Mouse (Mus musculus) forebrain, embryonic 13.5 days (tissue): Measurements from ENCODE around the gene Sars. TPM values are rescaled to one million over a fixed set of nuclear protein-coding genes. Genes with fewer than 3 reads are reported as not detected.

Experiments
- ATAC-seq: fragments of 200-750 bp; cut with Nextera tagmentation; 2 replicates; pipeline ENCODE4 v1.8.0; 2017
- H3K27ac ChIP-seq: fragments of 300-500 bp; sonication (generic); 2 replicates; pipeline ENCODE4 v1.5.1; 2015; ENCODE audit warnings: inconsistent platforms, mild to moderate bottlenecking, moderate library complexity
- H3K27me3 ChIP-seq: fragments of 300-500 bp; sonication (generic); 2 replicates; pipeline ENCODE4 v1.6.1; 2015; ENCODE audit warnings: mild to moderate bottlenecking, inconsistent platforms
- H3K36me3 ChIP-seq: fragments of 300-500 bp; sonication (generic); 2 replicates; pipeline ENCODE4 v1.6.1; 2015; ENCODE audit warnings: mild to moderate bottlenecking, inconsistent platforms; ENCODE audit not compliant: poor library complexity, severe bottlenecking
- H3K4me1 ChIP-seq: fragments of 300-500 bp; sonication (generic); 2 replicates; pipeline ENCODE4 v1.6.1; 2015; ENCODE audit warnings: inconsistent platforms
- H3K4me2 ChIP-seq: fragments of 300-500 bp; sonication (generic); 2 replicates; pipeline ENCODE4 v1.6.1; 2015; ENCODE audit warnings: inconsistent platforms, mild to moderate bottlenecking, moderate library complexity
- H3K4me3 ChIP-seq: fragments of 300-500 bp; sonication (generic); 2 replicates; pipeline ENCODE4 v1.5.1; 2015; ENCODE audit warnings: mild to moderate bottlenecking, inconsistent platforms
- H3K9ac ChIP-seq: fragments of 300-500 bp; sonication (generic); 2 replicates; pipeline ENCODE4 v1.6.1; 2015; ENCODE audit warnings: mild to moderate bottlenecking, inconsistent platforms
- H3K9me3 ChIP-seq: fragments of 300-500 bp; sonication (generic); replicated peaks from 2 replicates; pipeline ENCODE4 v1.6.1; 2016; ENCODE audit warnings: inconsistent platforms
- WGBS: fragments of 180-500 bp; shearing (Covaris S2); methylation state at CpG from one replicate; pipeline ENCODE4 v1.1.7; 2015; 5-methylcytosine and 5-hydroxymethylcytosine counted together
- polyA plus RNA-seq: library from polyadenylated mRNA; unstranded; fragments of >200 nt; fragmentation: Nextera tagmentation; extraction: Ambion mirVana; gene quantifications from 2 replicates; pipeline ENCODE4 v1.2.1, GENCODE M21; 2015

Sars gene
- polyA plus RNA-seq, 1 experiment from 2014 or later = 196 TPM

DNA sequence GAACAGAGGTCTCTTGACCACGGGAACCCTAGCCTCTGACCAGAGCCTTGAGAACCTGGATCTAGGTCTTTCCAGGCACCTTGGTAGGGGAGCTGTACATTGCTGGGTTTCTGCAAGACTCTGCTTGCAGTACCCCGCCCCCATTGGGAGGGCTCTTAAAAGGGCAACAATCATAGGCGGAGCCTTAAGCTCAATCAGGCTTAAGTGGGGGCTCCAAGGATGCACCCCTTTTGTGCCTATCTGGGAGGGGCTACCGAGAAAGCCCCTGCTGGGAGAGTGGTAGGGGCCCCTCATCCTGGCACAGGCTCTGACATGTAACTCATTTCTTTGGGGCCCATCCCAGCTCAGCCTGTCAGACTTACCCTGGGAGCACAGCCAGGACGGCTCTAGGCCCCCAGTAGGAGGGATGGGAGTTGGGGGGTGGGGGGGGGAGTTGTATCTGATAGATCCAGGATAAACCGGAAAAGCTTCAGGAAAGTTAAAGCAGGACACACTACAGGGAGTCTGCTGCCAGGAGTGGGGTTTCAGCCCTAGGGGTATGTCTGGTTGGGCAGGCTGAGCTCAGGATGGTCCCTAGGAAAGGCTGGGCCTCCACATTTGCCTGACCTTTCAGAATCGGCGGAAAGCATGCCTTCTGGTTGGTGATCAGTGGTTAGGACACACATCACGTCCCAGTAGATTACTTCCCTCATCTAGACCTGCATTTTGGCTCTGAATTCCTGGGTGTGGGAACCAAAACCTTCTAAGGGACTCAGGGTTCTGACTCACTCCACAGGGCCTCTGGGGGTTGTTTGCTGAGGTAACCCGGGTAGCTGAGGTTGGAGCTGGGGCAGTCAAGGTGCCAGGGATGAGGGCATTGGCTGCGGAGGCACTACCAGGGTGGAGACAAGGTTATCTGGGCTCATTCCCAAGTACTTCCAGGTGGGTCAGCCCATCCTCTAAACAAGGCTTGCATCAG, 20.9 kb downstream of the Sars start:
- Histone ChIP-seq H3K27me3 (no peaks in the 10 kb centered on the region), H3K4me3 (peak overlapping the region; percentile 28), H3K36me3 (peaks cover 42% of the 10 kb centered on the region), H3K27ac (peak overlapping the region; percentile 77), H3K9me3 (no peaks in the 10 kb centered on the region), H3K9ac (peak overlapping the region; percentile 60), H3K4me2 (peak overlapping the region; percentile 57), H3K4me1 (peaks cover 42% of the 10 kb centered on the region)
- peak; percentile 86 for ATAC-seq
- WGBS = 22% methylated on average over 11 of the region's 11 CpGs

DNA sequence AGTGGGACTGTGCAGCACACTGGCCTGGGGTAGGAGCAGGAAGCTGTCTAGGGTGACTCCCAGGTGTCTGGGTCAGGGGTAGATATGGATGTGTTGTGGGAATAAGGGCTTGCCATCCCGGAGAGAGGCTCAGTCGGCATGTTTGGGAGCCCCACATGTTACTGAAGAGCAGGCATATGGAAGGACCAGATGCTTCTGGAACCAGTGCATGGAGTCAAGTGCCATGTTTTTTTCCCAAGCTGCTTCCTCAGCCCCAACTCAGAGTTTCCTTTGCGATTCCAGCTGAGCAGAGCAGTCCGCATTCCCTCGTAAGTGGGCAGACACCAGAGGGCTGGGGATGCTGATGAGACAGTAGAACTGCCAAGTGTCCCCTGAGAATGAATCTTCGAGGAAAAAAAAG, 22.0 kb downstream of the Sars start:
- H3K9me3 ChIP-seq = no peaks in the 10 kb centered on the region
- H3K4me1 ChIP-seq = peaks cover 42% of the 10 kb centered on the region
- H3K9ac ChIP-seq = peak overlapping the region; percentile 60
- peak overlapping the region; percentile 77 for H3K27ac ChIP-seq
- peak; percentile 40; the same call in 1 of the 2 replicates for ATAC-seq
- peak overlapping the region; percentile 57 for H3K4me2 ChIP-seq
- H3K4me3 ChIP-seq = no peak overlapping the region
- no peaks in the 10 kb centered on the region for H3K27me3 ChIP-seq
- peaks cover 31% of the 10 kb centered on the region for H3K36me3 ChIP-seq
- WGBS = 40% methylated on average over 6 of the region's 6 CpGs

GRCm38 (mm10) chr3:108415831-108416223, 29.2 kb downstream of the Sars start:
- peak overlapping the region; percentile 94 for H3K4me2 ChIP-seq
- ATAC-seq = peak; percentile 90
- peaks cover 42% of the 10 kb centered on the region for H3K4me1 ChIP-seq
- peak overlapping the region; percentile 92 for H3K27ac ChIP-seq
- WGBS = under 1% methylated on average over 38 of the region's 48 CpGs
- H3K9ac ChIP-seq = peak overlapping the region; percentile 98
- peak overlapping the region; percentile 95 for H3K4me3 ChIP-seq
- peaks cover 10% of the 10 kb centered on the region; the same call in 1 of the 2 replicates for H3K27me3 ChIP-seq
- H3K9me3 ChIP-seq = peaks cover 18% of the 10 kb centered on the region
- peaks cover 33% of the 10 kb centered on the region for H3K36me3 ChIP-seq

DNA sequence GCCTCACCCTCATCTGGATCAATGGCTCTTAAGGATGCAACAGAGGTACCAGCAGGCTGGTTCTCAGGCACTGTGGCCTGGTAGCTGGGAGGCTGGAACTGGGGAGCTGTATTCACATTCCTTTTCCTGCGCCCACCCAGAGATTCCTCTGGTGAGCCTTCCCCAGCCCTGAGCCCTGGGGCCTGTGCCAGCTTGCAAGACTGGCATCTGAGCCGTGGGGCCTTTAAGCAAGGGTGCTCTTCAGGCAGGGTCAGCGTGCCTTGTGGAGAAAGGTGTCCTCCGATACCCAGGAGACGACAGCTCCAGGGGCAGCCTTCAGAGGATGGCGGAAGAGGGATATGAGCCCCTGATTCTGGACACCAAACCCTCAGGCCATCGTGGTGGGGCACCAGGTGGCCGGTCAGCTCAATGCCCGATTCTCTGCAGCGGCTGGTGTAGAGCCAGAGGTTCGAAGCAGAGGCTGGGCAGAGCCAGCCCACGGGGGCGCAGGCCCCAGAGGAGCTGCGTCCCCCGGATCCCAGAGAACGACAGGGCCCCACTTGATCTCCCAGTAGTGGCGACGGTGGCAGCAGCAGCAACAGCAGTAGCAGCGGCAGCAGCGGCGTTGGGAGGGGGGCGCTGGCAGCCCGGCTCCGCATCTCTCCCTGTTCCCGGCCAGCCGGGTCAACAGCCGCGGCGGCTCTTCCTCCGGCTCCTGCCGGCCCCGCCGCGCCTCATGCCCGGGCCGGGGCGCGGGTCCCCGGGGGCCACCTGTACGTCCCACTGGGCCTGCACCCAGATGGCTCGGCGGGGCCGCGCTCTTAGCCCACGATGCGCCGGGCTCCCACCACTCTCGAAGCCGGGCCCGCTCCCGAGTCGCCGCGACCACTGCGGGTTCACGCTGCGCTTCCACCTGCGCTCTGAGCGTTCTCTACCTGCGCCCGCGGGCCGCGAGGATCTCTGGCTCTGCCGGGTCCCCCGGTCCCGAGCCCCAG, 29.9 kb downstream of the Sars start, which contains the start of gene Celsr2:
Gene Celsr2, minus strand, starts transcription at position 696 of the 974 bp plus-strand sequence.
- H3K36me3 ChIP-seq = peaks cover 33% of the 10 kb centered on the region
- H3K27me3 ChIP-seq = peaks cover 10% of the 10 kb centered on the region; the same call in 1 of the 2 replicates
- H3K4me1 ChIP-seq = peaks cover 48% of the 10 kb centered on the region
- H3K9me3 ChIP-seq = peaks cover 18% of the 10 kb centered on the region
- peak within 1 kb of the TSS; percentile 95 for H3K4me3 ChIP-seq
- peak within 1 kb of the TSS; percentile 92 for H3K27ac ChIP-seq
- WGBS = 3% methylated on average over 66 of the region's 67 CpGs
- peak; percentile 25 for ATAC-seq
- peak within 1 kb of the TSS; percentile 98 for H3K9ac ChIP-seq
- peak within 1 kb of the TSS; percentile 94 for H3K4me2 ChIP-seq

DNA sequence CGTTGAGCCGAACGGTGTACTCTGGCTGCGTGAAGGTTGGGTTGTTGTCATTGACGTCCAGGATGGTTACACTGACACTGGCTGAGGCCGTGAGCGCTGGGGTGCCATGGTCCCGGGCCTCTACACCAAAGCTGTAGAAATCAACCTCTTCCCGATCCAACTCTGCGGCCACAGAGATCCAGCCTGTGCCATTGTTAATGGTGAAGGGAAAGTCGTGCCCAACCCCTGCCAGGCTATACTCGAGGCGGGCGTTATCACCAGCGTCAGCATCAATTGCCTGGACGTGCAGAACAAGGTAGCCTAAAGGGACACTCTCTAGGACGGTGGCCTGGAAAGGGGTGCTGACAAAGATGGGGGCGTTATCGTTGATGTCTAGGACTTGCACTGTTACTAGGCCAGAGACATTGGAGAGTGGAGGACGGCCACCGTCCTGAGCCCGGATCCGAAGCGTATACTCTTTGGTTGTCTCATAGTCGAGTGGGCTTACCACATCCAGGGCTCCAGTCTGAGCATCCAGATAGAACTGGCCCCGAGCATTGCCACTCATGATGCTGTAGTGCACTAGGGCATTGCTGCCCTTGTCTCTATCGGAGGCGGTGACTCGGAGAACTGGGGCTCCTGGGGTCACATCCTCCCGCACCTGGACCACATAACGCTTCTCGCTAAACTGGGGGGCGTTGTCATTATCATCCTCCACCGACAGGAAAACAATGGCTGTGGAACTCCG, 31.2 kb downstream of the Sars start:
- no peak for ATAC-seq
- peak overlapping the region; percentile 95; the same call in 1 of the 2 replicates for H3K4me3 ChIP-seq
- H3K36me3 ChIP-seq = peaks cover 36% of the 10 kb centered on the region
- WGBS = 97% methylated on average over 35 of the region's 35 CpGs
- H3K9ac ChIP-seq = no peak overlapping the region
- H3K9me3 ChIP-seq = peaks cover 18% of the 10 kb centered on the region
- H3K4me1 ChIP-seq = peaks cover 62% of the 10 kb centered on the region
- H3K4me2 ChIP-seq = peak overlapping the region; percentile 94
- H3K27me3 ChIP-seq = peaks cover 10% of the 10 kb centered on the region; the same call in 1 of the 2 replicates
- no peak overlapping the region for H3K27ac ChIP-seq

GRCm38 (mm10) chr3:108411754-108412121, 33.3 kb downstream of the Sars start:
- H3K4me1 ChIP-seq = peaks cover 73% of the 10 kb centered on the region
- peaks cover 55% of the 10 kb centered on the region for H3K36me3 ChIP-seq
- peaks cover 18% of the 10 kb centered on the region for H3K9me3 ChIP-seq
- H3K27me3 ChIP-seq = 0 out of 2 replicates have a peak, but pooled peaks cover 3% of the 10 kb centered on the region
- H3K9ac ChIP-seq = peak overlapping the region; percentile 80
- ATAC-seq = peak; percentile 71
- WGBS = 22% methylated on average over 8 of the region's 8 CpGs
- peak overlapping the region; percentile 87 for H3K4me2 ChIP-seq
- peak overlapping the region; percentile 98 for H3K27ac ChIP-seq
- peak overlapping the region; percentile 43 for H3K4me3 ChIP-seq

- H3K4me1 ChIP-seq = peaks cover 76% of the 10 kb centered on the region
- H3K9ac ChIP-seq = peak overlapping the region; percentile 80
- peak overlapping the region; percentile 87 for H3K4me2 ChIP-seq
- peaks cover 18% of the 10 kb centered on the region for H3K9me3 ChIP-seq
- WGBS = 16% methylated on average over 5 of the region's 5 CpGs
- ATAC-seq = peak; percentile 3; the same call in 1 of the 2 replicates
- H3K27me3 ChIP-seq = no peaks in the 10 kb centered on the region
- H3K36me3 ChIP-seq = peaks cover 60% of the 10 kb centered on the region
- H3K4me3 ChIP-seq = peak overlapping the region; percentile 43
- H3K27ac ChIP-seq = peak overlapping the region; percentile 98
Observed at GRCm38 (mm10) chr3:108411026-108411753, 33.8 kb downstream of the Sars start.

GRCm38 (mm10) chr3:108410359-108410714, 34.7 kb downstream of the Sars start:
- H3K36me3 ChIP-seq = peaks cover 69% of the 10 kb centered on the region
- ATAC-seq = peak; percentile 36
- H3K4me1 ChIP-seq = peaks cover 82% of the 10 kb centered on the region
- WGBS = 2% methylated on average over 4 of the region's 5 CpGs
- peak overlapping the region; percentile 87 for H3K4me2 ChIP-seq
- H3K27ac ChIP-seq = peak overlapping the region; percentile 98
- no peaks in the 10 kb centered on the region for H3K27me3 ChIP-seq
- H3K9ac ChIP-seq = peak overlapping the region; percentile 80
- H3K4me3 ChIP-seq = peak overlapping the region; percentile 43
- peaks cover 18% of the 10 kb centered on the region for H3K9me3 ChIP-seq

GRCm38 (mm10) chr3:108409656-108410358, 35.2 kb downstream of the Sars start:
- Histone ChIP-seq H3K4me1 (peaks cover 83% of the 10 kb centered on the region), H3K36me3 (peaks cover 74% of the 10 kb centered on the region), H3K4me3 (peak overlapping the region; percentile 43), H3K9ac (peak overlapping the region; percentile 80), H3K9me3 (peaks cover 18% of the 10 kb centered on the region), H3K27me3 (no peaks in the 10 kb centered on the region), H3K27ac (peak overlapping the region; percentile 98), H3K4me2 (peak overlapping the region; percentile 87)
- 17% methylated on average over 8 of the region's 8 CpGs for whole genome bisulfite sequencing
- peak; percentile 4 for ATAC-seq

DNA sequence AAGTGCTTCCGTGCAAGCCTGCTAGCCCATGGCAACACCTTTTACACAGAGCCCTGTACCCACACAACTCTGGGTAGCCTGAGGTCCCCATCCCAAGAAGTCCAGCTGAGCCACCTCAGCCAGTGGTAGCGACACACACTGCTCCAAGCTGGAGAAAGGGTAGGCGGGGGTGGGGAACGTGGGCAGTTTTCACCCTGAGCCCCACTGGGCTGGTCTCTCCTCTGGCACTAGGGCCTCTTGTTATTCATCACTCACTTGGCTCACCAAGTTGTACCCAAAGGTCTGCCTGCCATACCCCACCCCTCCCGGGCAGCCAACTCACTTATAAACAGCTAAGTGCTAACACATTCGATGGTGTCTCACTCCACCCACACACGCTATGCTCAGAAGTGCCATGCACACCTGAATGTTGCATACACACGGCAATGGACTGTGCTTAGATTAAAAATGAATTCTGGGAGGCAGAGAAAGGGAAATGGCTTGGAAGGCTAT, 36.4 kb downstream of the Sars start:
- WGBS = 86% methylated on average over 8 of the region's 8 CpGs
- H3K4me2 ChIP-seq = peak overlapping the region; percentile 87; the same call in 1 of the 2 replicates
- no peak for ATAC-seq
- peaks cover 75% of the 10 kb centered on the region for H3K36me3 ChIP-seq
- H3K9ac ChIP-seq = no peak overlapping the region
- peaks cover 70% of the 10 kb centered on the region for H3K4me1 ChIP-seq
- H3K27me3 ChIP-seq = no peaks in the 10 kb centered on the region
- H3K27ac ChIP-seq = no peak overlapping the region
- peaks cover 11% of the 10 kb centered on the region for H3K9me3 ChIP-seq
- H3K4me3 ChIP-seq = no peak overlapping the region
